Comparison of ENCODE assay signal across 8 mouse cellular contexts in genomic region chr9:110304516-110304915, GRCm38 (mm10). TPM values are rescaled to one million over a fixed set of nuclear protein-coding genes. Genes with fewer than 3 reads are reported as not detected.
DNase-seq lines count a peak whose midpoint lies in the region; ATAC-seq and TF ChIP-seq lines count a peak whose summit lies in the region.

No protein-coding gene starts in this region.

- no peak for TF ChIP-seq CTCF in bone marrow macrophage, adult 2 months (IDR thresholded peaks at IDR 0.05; ENCODE audit: low read depth, low read length)
- peak; percentile 48 for TF ChIP-seq CTCF in liver, adult 2 months (IDR thresholded peaks at IDR 0.05; ENCODE audit: low read depth, low read length)

- no peaks in the 10 kb centered on the region for H3K79me2 ChIP-seq in liver, adult 2 months (ENCODE audit: control insufficient read depth, insufficient read depth, low read length)

- peaks cover 9% of the 10 kb centered on the region for H3K4me1 ChIP-seq in bone marrow macrophage, adult 2 months (ENCODE audit: control insufficient read depth, insufficient read depth, low read length)
- peaks cover 3% of the 10 kb centered on the region for H3K4me1 ChIP-seq in liver, adult 2 months (ENCODE audit: control insufficient read depth, insufficient read depth, low read length)
- H3K4me1 ChIP-seq in neural tube, embryonic 15.5 days, result peaks cover 34% of the 10 kb centered on the region

- H3K27ac ChIP-seq in bone marrow macrophage, adult 2 months (ENCODE audit: insufficient read depth, low read depth, low read length), result peak overlapping the region; percentile 39
- peak overlapping the region; percentile 26; the same call in 1 of the 2 replicates for H3K27ac ChIP-seq in liver, adult 2 months (replicated peaks; ENCODE audit: insufficient read depth, low read depth, low read length)
- peak overlapping the region; percentile 96 for H3K27ac ChIP-seq in neural tube, embryonic 15.5 days (replicated peaks)

- H3K4me3 ChIP-seq in bone marrow macrophage, adult 2 months (ENCODE audit: insufficient read depth, low read length), result peak overlapping the region; percentile 71
- peak overlapping the region; percentile 59 for H3K4me3 ChIP-seq in liver, adult 2 months (ENCODE audit: insufficient read depth, low read depth, low read length)
- H3K4me3 ChIP-seq in neural tube, embryonic 15.5 days (replicated peaks), result peak overlapping the region; percentile 59

- intact Hi-C loops in left cerebral cortex, postnatal 14 days (cut with DNase I), result no loop called here
- intact Hi-C loops in left cerebral cortex, postnatal 36 days (cut with DNase I), result no loop called here

- 7% methylated on average over 4 of the region's 4 CpGs for WGBS in liver, adult 2 months
- 4% methylated on average over 4 of the region's 4 CpGs for WGBS in neural tube, embryonic 15.5 days

- peak; percentile 61 for ATAC-seq in granulocyte monocyte progenitor cell, adult 5-6 weeks (replicated peaks; ENCODE audit: poor library complexity, severe bottlenecking)
- peak; percentile 51 for ATAC-seq in neural tube, embryonic 15.5 days (ENCODE audit: low FRiP score)

- TF ChIP-seq POLR2A in bone marrow macrophage, adult 2 months (IDR thresholded peaks at IDR 0.05; ENCODE audit: borderline replicate concordance, low read depth, low read length), result no peak
- TF ChIP-seq POLR2A in liver, adult 2 months (IDR thresholded peaks at IDR 0.05; ENCODE audit: extremely low read depth, insufficient read depth, low read length), result no peak

- H3K27me3 ChIP-seq in liver, adult 2 months (ENCODE audit: control insufficient read depth, insufficient read depth, low read length), result no peaks in the 10 kb centered on the region
- H3K27me3 ChIP-seq in neural tube, embryonic 15.5 days (replicated peaks), result no peaks in the 10 kb centered on the region

- no peaks in the 10 kb centered on the region for H3K36me3 ChIP-seq in liver, adult 2 months (ENCODE audit: control insufficient read depth, insufficient read depth, low read length)
- H3K36me3 ChIP-seq in neural tube, embryonic 15.5 days, result peaks cover under 1% of the 10 kb centered on the region; the same call in 1 of the 2 replicates

- DNase-seq in left cerebral cortex, postnatal 14 days (ENCODE audit: low spot score in 2 of 2), result peak; percentile 19 to 44
- DNase-seq in left cerebral cortex, postnatal 36 days (ENCODE audit: low spot score in 2 of 2), result no peak
- no peak for DNase-seq in liver, adult 2 months (ENCODE audit: extremely low read depth, low read depth, low spot score)
- DNase-seq in urinary bladder, adult 2 months (ENCODE audit: low spot score), result no peak
- no peak for DNase-seq in urinary bladder, adult 18-20 months (ENCODE audit: low spot score in 2 of 2)

- no peaks in the 10 kb centered on the region for H3K9me3 ChIP-seq in neural tube, embryonic 15.5 days (replicated peaks)

- H3K4me2 ChIP-seq in neural tube, embryonic 15.5 days, result peak overlapping the region; percentile 82

- H3K9ac ChIP-seq in liver, adult 2 months (ENCODE audit: low read depth, low read length), result peak overlapping the region; percentile 71
- peak overlapping the region; percentile 70 for H3K9ac ChIP-seq in neural tube, embryonic 15.5 days (replicated peaks)

RNA-seq across cellular contexts. Expression of gene Elp6, which starts 0.5 kb away (rescaled TPM):
- total RNA-seq in left cerebral cortex, postnatal 14 days (2021), result 10 to 100 TPM; 12.1 to 14.3 TPM
- 10 to 100 TPM; 11.1 to 12.7 TPM for total RNA-seq in left cerebral cortex, postnatal 36 days (2021)
- 3.8 and 4.3 TPM in 2 replicates for polyA plus RNA-seq in bone marrow macrophage, adult 2 months (2012; ENCODE audit: insufficient read depth, insufficient read length, missing spikeins)
- 7.6 and 11.0 TPM in 2 replicates for total RNA-seq in granulocyte monocyte progenitor cell, adult 5-6 weeks (2014; fragmentation: Nextera tagmentation)
- 7.9 and 8.4 TPM in 2 replicates for total RNA-seq in granulocyte monocyte progenitor cell, adult 5-6 weeks (2017)
- 5.0 and 5.9 TPM in 2 replicates for total RNA-seq in liver, adult 2 months (2014; rRNA removed)
- polyA plus RNA-seq in liver, adult 2 months (2012; rRNA removed), result 6.6 and 7.3 TPM in 2 replicates
- 38.0 and 41.0 TPM in 2 replicates for polyA plus RNA-seq in neural tube, embryonic 15.5 days (2015; fragmentation: Nextera tagmentation; extraction: Ambion mirVana)
- 11.1 and 12.2 TPM in 2 replicates for polyA plus RNA-seq in urinary bladder, adult 2 months (2012; rRNA removed)

RNA-seq across cellular contexts. Expression of gene Scap, which starts 28.6 kb away (rescaled TPM):
- total RNA-seq in left cerebral cortex, postnatal 14 days (2021), result 100 to 1,000 TPM in 1 of 2 experiments, 10 to 100 TPM in 1; 92.2 to 114 TPM
- total RNA-seq in left cerebral cortex, postnatal 36 days (2021), result 100 to 1,000 TPM in 1 of 2 experiments, 10 to 100 TPM in 1; 97.2 to 100 TPM
- polyA plus RNA-seq in bone marrow macrophage, adult 2 months (2012; ENCODE audit: insufficient read depth, insufficient read length, missing spikeins), result 19.5 and 25.0 TPM in 2 replicates
- total RNA-seq in granulocyte monocyte progenitor cell, adult 5-6 weeks (2014; fragmentation: Nextera tagmentation), result 31.4 and 56.3 TPM in 2 replicates
- total RNA-seq in granulocyte monocyte progenitor cell, adult 5-6 weeks (2017), result 24.1 and 43.1 TPM in 2 replicates
- total RNA-seq in liver, adult 2 months (2014; rRNA removed), result 51.8 and 84.8 TPM in 2 replicates
- 68.7 and 72.9 TPM in 2 replicates for polyA plus RNA-seq in liver, adult 2 months (2012; rRNA removed)
- polyA plus RNA-seq in neural tube, embryonic 15.5 days (2015; fragmentation: Nextera tagmentation; extraction: Ambion mirVana), result 55.1 and 57.3 TPM in 2 replicates
- polyA plus RNA-seq in urinary bladder, adult 2 months (2012; rRNA removed), result 19.0 and 32.7 TPM in 2 replicates

Comparison
In these comparisons a context has a peak if more than half of its experiments do, and no peak if none do; other contexts are left out.
1. DNase-seq: peak in left cerebral cortex, postnatal 14 days (2 of 2); none in left cerebral cortex, postnatal 36 days (0 of 2), liver, adult 2 months (single experiment), urinary bladder, adult 2 months (single experiment) and urinary bladder, adult 18-20 months (0 of 2).
2. H3K27ac ChIP-seq: peak in every context shown above with its lines; median percentile 96 in neural tube, embryonic 15.5 days; 39 in bone marrow macrophage, adult 2 months; 26 in liver, adult 2 months.
3. Peak in every context shown above with its lines, with median percentiles within 50 percentile points of each other: H3K4me3 ChIP-seq.